Mouse (Mus musculus) kidney, postnatal 0 days (tissue): ENCODE measurements around the gene Dus4l. TPM values are rescaled to one million over a fixed set of nuclear protein-coding genes. Genes with fewer than 3 reads are reported as not detected.
"Not testable (repeated sequence)": the region's sequence is repeated elsewhere in the genome, so short reads cannot be mapped to it uniquely, and the experiment has no call there.

Experiments
- ATAC-seq: fragments of 200-750 bp; cut with Nextera tagmentation; replicated peaks from 2 replicates; pipeline ENCODE4 v1.8.0; 2017; ENCODE audit warnings: low read depth, moderate number of reproducible peaks, moderate TSS enrichment, moderate library complexity; ENCODE audit not compliant: low FRiP score
- DNase-seq: peaks from one replicate; pipeline ENCODE4 v3.0.0-alpha.2; 2016; ENCODE audit warnings: low spot score
- H3K27ac ChIP-seq: fragments of 300-500 bp; sonication (generic); 2 replicates; pipeline ENCODE4 v1.5.1; 2014; ENCODE audit warnings: mild to moderate bottlenecking
- H3K27me3 ChIP-seq: fragments of 300-500 bp; sonication (generic); 2 replicates; pipeline ENCODE4 v1.6.1; 2014; ENCODE audit warnings: low read length, mixed read lengths; ENCODE audit not compliant: insufficient read depth
- H3K36me3 ChIP-seq: fragments of 300-500 bp; sonication (generic); 2 replicates; pipeline ENCODE4 v1.6.1; 2014; ENCODE audit warnings: low read length, mixed read lengths; ENCODE audit not compliant: insufficient read depth
- H3K4me1 ChIP-seq: fragments of 300-500 bp; sonication (generic); replicated peaks from 2 replicates; pipeline ENCODE4 v1.6.1; 2014; ENCODE audit warnings: antibody characterized with exemption, low read length, mixed read lengths; ENCODE audit not compliant: insufficient read depth
- H3K4me2 ChIP-seq: fragments of 300-500 bp; sonication (generic); 2 replicates; pipeline ENCODE4 v1.6.1; 2014; ENCODE audit warnings: mild to moderate bottlenecking, low read length, moderate library complexity, mixed read lengths
- H3K4me3 ChIP-seq: fragments of 300-500 bp; sonication (generic); replicated peaks from 2 replicates; pipeline ENCODE4 v1.5.1; 2014; ENCODE audit warnings: low read depth, low read length
- H3K9ac ChIP-seq: fragments of 300-500 bp; sonication (generic); 2 replicates; pipeline ENCODE4 v1.6.1; 2014; ENCODE audit warnings: low read depth, low read length
- H3K9me3 ChIP-seq: fragments of 300-500 bp; sonication (generic); replicated peaks from 2 replicates; pipeline ENCODE4 v1.6.1; 2016; ENCODE audit warnings: low read length, inconsistent platforms, mixed read lengths
- CTCF ChIP-seq: IDR thresholded peaks from 2 replicates; pipeline ENCODE4 v1.5.1; 2016; ENCODE audit warnings: antibody characterized with exemption, low read depth, mild to moderate bottlenecking, moderate library complexity
- WGBS: fragments of 180-500 bp; shearing (Covaris S2); extraction: QIAGEN DNeasy Blood & Tissue Kit; methylation state at CpG from one replicate; pipeline ENCODE4 v1.1.7; 2014; 5-methylcytosine and 5-hydroxymethylcytosine counted together
- polyA plus RNA-seq: library from polyadenylated mRNA; unstranded; fragments of >200 nt; fragmentation: Nextera tagmentation; extraction: Ambion mirVana; gene quantifications from 2 replicates; pipeline ENCODE4 v1.2.1, GENCODE M21; 2015

The Dus4l gene
- polyA plus RNA-seq, 1 experiment from 2014 or later: 13.4 TPM

GRCm38 (mm10) chr12:31634343-31635239, 20.0 kb downstream of the Dus4l start, which contains the start of gene Bcap29:
Bcap29 (minus strand) TSS chr12:31634658.
- Histone ChIP-seq H3K9ac (peak within 1 kb of the TSS; percentile 79), H3K27me3 (no peaks in the 10 kb centered on the region), H3K4me2 (peak within 1 kb of the TSS; percentile 79), H3K27ac (peak within 1 kb of the TSS; percentile 65; the same call in 1 of the 2 replicates), H3K4me1 (no peaks in the 10 kb centered on the region; the same call in 1 of the 2 replicates), H3K9me3 (no peaks in the 10 kb centered on the region), H3K36me3 (0 out of 2 replicates have a peak, but pooled peaks cover 4% of the 10 kb centered on the region), H3K4me3 (peak within 1 kb of the TSS; percentile 59)
- ATAC-seq (peak; percentile 91), DNase-seq (peak; percentile 76)
- no peak for TF ChIP-seq CTCF
- 1% methylated on average over 59 of the region's 73 CpGs for WGBS

GRCm38 (mm10) chr12:31633970-31634342, 20.7 kb downstream of the Dus4l start:
- 0 out of 2 replicates have a peak, but pooled peaks cover 4% of the 10 kb centered on the region for H3K36me3 ChIP-seq
- peak overlapping the region; percentile 79 for H3K4me2 ChIP-seq
- 9% methylated on average over 13 of the region's 13 CpGs for WGBS
- H3K4me3 ChIP-seq: peak overlapping the region; percentile 59
- peak overlapping the region; percentile 79 for H3K9ac ChIP-seq
- no peak for DNase-seq
- no peak for TF ChIP-seq CTCF
- no peaks in the 10 kb centered on the region for H3K27me3 ChIP-seq
- no peaks in the 10 kb centered on the region for H3K9me3 ChIP-seq
- H3K4me1 ChIP-seq: no peaks in the 10 kb centered on the region; the same call in 1 of the 2 replicates
- H3K27ac ChIP-seq: peak overlapping the region; percentile 65; the same call in 1 of the 2 replicates
- peak; percentile 15; the same call in 1 of the 2 replicates for ATAC-seq

- not testable (repeated sequence) for H3K4me1 ChIP-seq, ATAC-seq, H3K27ac ChIP-seq, H3K9ac ChIP-seq, H3K4me3 ChIP-seq, H3K27me3 ChIP-seq, H3K4me2 ChIP-seq, H3K9me3 ChIP-seq, DNase-seq, H3K36me3 ChIP-seq
- 94% methylated on average over 9 of the region's 9 CpGs for WGBS
Observed at GRCm38 (mm10) chr12:31628396-31628795, 26.2 kb downstream of the Dus4l start.

- no peak overlapping the region for H3K4me3 ChIP-seq
- TF ChIP-seq CTCF: no peak
- no peak overlapping the region for H3K9ac ChIP-seq
- no peak overlapping the region for H3K4me2 ChIP-seq
- 94% methylated on average over 1 of the region's 1 CpGs for WGBS
- H3K4me1 ChIP-seq: no peaks in the 10 kb centered on the region
- no peaks in the 10 kb centered on the region for H3K9me3 ChIP-seq
- no peak overlapping the region for H3K27ac ChIP-seq
- no peak for DNase-seq
- ATAC-seq: no peak
- 0 out of 2 replicates have a peak, but pooled peaks cover 8% of the 10 kb centered on the region for H3K36me3 ChIP-seq
- no peaks in the 10 kb centered on the region for H3K27me3 ChIP-seq
Observed at GRCm38 (mm10) chr12:31625016-31625415, 29.6 kb downstream of the Dus4l start.

GRCm38 (mm10) chr12:31620106-31620505, 34.5 kb downstream of the Dus4l start:
- H3K36me3 ChIP-seq: no peaks in the 10 kb centered on the region
- DNase-seq (no peak), ATAC-seq (no peak)
- WGBS: 76% methylated on average over 8 of the region's 8 CpGs
- peak; percentile 38; the same call in 1 of the 2 replicates for TF ChIP-seq CTCF
- H3K4me3 ChIP-seq: no peak overlapping the region
- no peaks in the 10 kb centered on the region for H3K9me3 ChIP-seq
- no peak overlapping the region for H3K27ac ChIP-seq
- H3K4me1 ChIP-seq: no peaks in the 10 kb centered on the region
- no peaks in the 10 kb centered on the region for H3K27me3 ChIP-seq
- H3K4me2 ChIP-seq: no peak overlapping the region
- H3K9ac ChIP-seq: no peak overlapping the region

- Histone ChIP-seq H3K4me3 (no peak overlapping the region), H3K4me1 (no peaks in the 10 kb centered on the region), H3K27me3 (no peaks in the 10 kb centered on the region), H3K4me2 (no peak overlapping the region), H3K9me3 (no peaks in the 10 kb centered on the region), H3K36me3 (no peaks in the 10 kb centered on the region), H3K9ac (no peak overlapping the region), H3K27ac (no peak overlapping the region)
- DNase-seq: no peak
- ATAC-seq: no peak
- WGBS: 73% methylated on average over 4 of the region's 4 CpGs
- TF ChIP-seq CTCF: no peak
Observed at GRCm38 (mm10) chr12:31613353-31613752, 41.3 kb downstream of the Dus4l start.
